Comparison of ENCODE assay signal across 8 mouse cellular contexts in the genomic region with DNA sequence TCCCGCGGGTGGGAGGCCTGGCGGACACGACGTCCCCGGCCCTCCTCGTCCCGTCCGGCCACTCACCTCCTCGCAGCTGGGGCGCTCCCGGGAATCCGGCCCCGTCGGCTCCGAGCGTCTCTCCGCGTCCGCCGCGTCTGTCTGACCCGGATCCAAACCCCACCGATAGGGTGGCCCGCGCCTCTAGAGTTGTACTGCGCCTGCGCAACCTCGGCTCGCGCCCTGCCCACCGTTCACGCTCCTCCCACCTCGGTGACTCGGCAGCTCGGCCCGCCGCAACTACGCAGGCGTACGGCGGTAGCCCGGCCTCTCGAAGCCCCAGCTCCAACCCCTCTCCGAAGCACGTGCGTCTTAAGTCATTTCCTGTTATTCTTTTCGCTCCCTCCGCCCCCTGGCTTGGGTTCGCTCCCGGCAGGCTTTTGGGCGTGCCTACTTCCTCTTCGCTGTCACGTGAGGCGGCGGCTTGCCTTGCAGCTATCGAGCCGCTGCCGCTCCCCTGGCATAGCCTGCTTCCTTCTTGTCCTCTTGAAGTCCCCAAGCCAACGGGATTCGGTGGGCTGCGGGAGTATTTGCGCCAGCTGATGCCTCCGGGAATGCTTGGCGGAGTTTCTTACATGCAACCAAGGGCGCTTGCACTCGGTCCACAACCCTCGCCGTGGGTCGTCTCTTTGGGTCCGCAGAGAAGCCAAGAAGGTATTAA. TPM values are rescaled to one million over a fixed set of nuclear protein-coding genes. Genes with fewer than 3 reads are reported as not detected.
A peak's percentile ranks its signal among the peaks of the same experiment; 100 is the strongest.
DNase-seq lines count a peak whose midpoint lies in the region; ATAC-seq lines count a peak whose summit lies in the region.

No protein-coding gene starts in this region.

- H3K27me3 ChIP-seq in heart, embryonic 10.5 days (ENCODE audit: insufficient read depth, poor library complexity, severe bottlenecking): no peaks in the 10 kb centered on the region
- H3K27me3 ChIP-seq in kidney, embryonic 15.5 days: no peaks in the 10 kb centered on the region

- H3K4me2 ChIP-seq in kidney, embryonic 15.5 days: peak overlapping the region; percentile 77

- peaks cover 5% of the 10 kb centered on the region for H3K36me3 ChIP-seq in heart, embryonic 10.5 days
- peaks cover 15% of the 10 kb centered on the region for H3K36me3 ChIP-seq in kidney, embryonic 15.5 days

- peak; percentile 97 for ATAC-seq in erythroblast, adult 5-6 weeks (replicated peaks; ENCODE audit: low FRiP score, poor library complexity, severe bottlenecking)
- peak; percentile 99 for ATAC-seq in kidney, embryonic 15.5 days (replicated peaks; ENCODE audit: low FRiP score)
- ATAC-seq in monocyte, adult 5-6 weeks (replicated peaks; ENCODE audit: insufficient number of reproducible peaks, low FRiP score, low TSS enrichment, poor library complexity, severe bottlenecking): peak; percentile 95

- peak overlapping the region; percentile 92 for H3K27ac ChIP-seq in heart, embryonic 10.5 days
- peak overlapping the region; percentile 87 for H3K27ac ChIP-seq in kidney, embryonic 15.5 days

- no peaks in the 10 kb centered on the region for H3K9me3 ChIP-seq in heart, embryonic 10.5 days
- no peaks in the 10 kb centered on the region for H3K9me3 ChIP-seq in kidney, embryonic 15.5 days (replicated peaks)

- WGBS in heart, embryonic 10.5 days: under 1% methylated on average over 71 of the region's 71 CpGs
- under 1% methylated on average over 65 of the region's 71 CpGs for WGBS in kidney, embryonic 15.5 days

- peak; percentile 99 for DNase-seq in B cell, adult 2 months
- peak; percentile 100 for DNase-seq in brain, adult 2 months (ENCODE audit: low read depth, low spot score)
- DNase-seq in heart, embryonic 10.5 days (ENCODE audit: low spot score): peak; percentile 100
- DNase-seq in liver: peak; percentile 99
- DNase-seq in spleen, postnatal 4 days (ENCODE audit: low spot score in 2 of 2): peak; percentile 99

- H3K4me3 ChIP-seq in heart, embryonic 10.5 days: peak overlapping the region; percentile 98
- H3K4me3 ChIP-seq in kidney, embryonic 15.5 days (replicated peaks): peak overlapping the region; percentile 98

- peak overlapping the region; percentile 93 for H3K9ac ChIP-seq in kidney, embryonic 15.5 days

- peaks cover 16% of the 10 kb centered on the region for H3K4me1 ChIP-seq in heart, embryonic 10.5 days
- peaks cover 23% of the 10 kb centered on the region for H3K4me1 ChIP-seq in kidney, embryonic 15.5 days

RNA-seq across cellular contexts. Expression of gene Oser1, which starts 5.0 kb away (rescaled TPM):
- 15.5 and 27.5 TPM in 2 replicates for total RNA-seq in erythroblast, adult 5-6 weeks (2015; ENCODE audit: low replicate concordance)
- total RNA-seq in erythroblast, adult 5-6 weeks (2017; ENCODE audit: low replicate concordance): 21.6 and 26.3 TPM in 2 replicates
- polyA plus RNA-seq in heart, embryonic 10.5 days (2016; fragmentation: Nextera tagmentation; extraction: Ambion mirVana): 65.0 and 74.3 TPM in 2 replicates
- polyA plus RNA-seq in kidney, embryonic 15.5 days (2015; fragmentation: Nextera tagmentation; extraction: Ambion mirVana): 87.0 and 87.3 TPM in 2 replicates
- 88.1 to 169 TPM (median 163 TPM) in 3 replicates for total RNA-seq in monocyte, adult 5-6 weeks (2017)

RNA-seq across cellular contexts. Expression of gene Gdap1l1, which starts 18.8 kb away (rescaled TPM):
- not detected in 2 replicates for total RNA-seq in erythroblast, adult 5-6 weeks (2015; ENCODE audit: low replicate concordance)
- not detected in 2 replicates for total RNA-seq in erythroblast, adult 5-6 weeks (2017; ENCODE audit: low replicate concordance)
- polyA plus RNA-seq in heart, embryonic 10.5 days (2016; fragmentation: Nextera tagmentation; extraction: Ambion mirVana): 0.21 and 1.1 TPM in 2 replicates
- polyA plus RNA-seq in kidney, embryonic 15.5 days (2015; fragmentation: Nextera tagmentation; extraction: Ambion mirVana): 1.2 and 2.8 TPM in 2 replicates
- total RNA-seq in monocyte, adult 5-6 weeks (2017): not detected in 3 replicates

RNA-seq across cellular contexts. Expression of gene Jph2, which starts 21.7 kb away (rescaled TPM):
- not detected in 2 replicates for total RNA-seq in erythroblast, adult 5-6 weeks (2015; ENCODE audit: low replicate concordance)
- 0.14 TPM in 1 of 2 replicates, not detected in the other for total RNA-seq in erythroblast, adult 5-6 weeks (2017; ENCODE audit: low replicate concordance)
- 32.5 and 43.7 TPM in 2 replicates for polyA plus RNA-seq in heart, embryonic 10.5 days (2016; fragmentation: Nextera tagmentation; extraction: Ambion mirVana)
- polyA plus RNA-seq in kidney, embryonic 15.5 days (2015; fragmentation: Nextera tagmentation; extraction: Ambion mirVana): 2.5 and 4.2 TPM in 2 replicates
- total RNA-seq in monocyte, adult 5-6 weeks (2017): not detected in 3 replicates

RNA-seq across cellular contexts. Expression of gene Fitm2, which starts 52.9 kb away (rescaled TPM):
- total RNA-seq in erythroblast, adult 5-6 weeks (2015; ENCODE audit: low replicate concordance): 0.21 TPM in 1 of 2 replicates, not detected in the other
- total RNA-seq in erythroblast, adult 5-6 weeks (2017; ENCODE audit: low replicate concordance): 0.77 and 2.2 TPM in 2 replicates
- 13.0 and 19.2 TPM in 2 replicates for polyA plus RNA-seq in heart, embryonic 10.5 days (2016; fragmentation: Nextera tagmentation; extraction: Ambion mirVana)
- 9.8 TPM in 2 replicates for polyA plus RNA-seq in kidney, embryonic 15.5 days (2015; fragmentation: Nextera tagmentation; extraction: Ambion mirVana)
- total RNA-seq in monocyte, adult 5-6 weeks (2017): 2.2 to 3.4 TPM (median 3.2 TPM) in 3 replicates

Comparison
In these comparisons a context has a peak if more than half of its experiments do, and no peak if none do; other contexts are left out.
1. Peak in every context shown above with its lines: DNase-seq, ATAC-seq, H3K4me3 ChIP-seq and H3K27ac ChIP-seq.